Mouse (Mus musculus): ENCODE measurements around the gene Meis2.

The Meis2 gene

GRCm38 (mm10) chr2:115858246-115858645 lies 207.4 kb downstream of the Meis2 start:
- in situ Hi-C loops (cut with MseI, MboI) = loop anchor here (5.0 kb wide), 1 partner anchor 214 kb away; no protein-coding TSS in a partner anchor

GRCm38 (mm10) chr2:115857123-115858080 lies 208.2 kb downstream of the Meis2 start:
- in situ Hi-C loops (cut with MseI, MboI) = loop anchor here (5.0 kb wide), 1 partner anchor 215 kb away; no protein-coding TSS in a partner anchor

GRCm38 (mm10) chr2:115856401-115857073 lies 209.1 kb downstream of the Meis2 start:
- in situ Hi-C loops (cut with MseI, MboI) = loop anchor here (5.0 kb wide), 1 partner anchor 216 kb away; no protein-coding TSS in a partner anchor

DNA sequence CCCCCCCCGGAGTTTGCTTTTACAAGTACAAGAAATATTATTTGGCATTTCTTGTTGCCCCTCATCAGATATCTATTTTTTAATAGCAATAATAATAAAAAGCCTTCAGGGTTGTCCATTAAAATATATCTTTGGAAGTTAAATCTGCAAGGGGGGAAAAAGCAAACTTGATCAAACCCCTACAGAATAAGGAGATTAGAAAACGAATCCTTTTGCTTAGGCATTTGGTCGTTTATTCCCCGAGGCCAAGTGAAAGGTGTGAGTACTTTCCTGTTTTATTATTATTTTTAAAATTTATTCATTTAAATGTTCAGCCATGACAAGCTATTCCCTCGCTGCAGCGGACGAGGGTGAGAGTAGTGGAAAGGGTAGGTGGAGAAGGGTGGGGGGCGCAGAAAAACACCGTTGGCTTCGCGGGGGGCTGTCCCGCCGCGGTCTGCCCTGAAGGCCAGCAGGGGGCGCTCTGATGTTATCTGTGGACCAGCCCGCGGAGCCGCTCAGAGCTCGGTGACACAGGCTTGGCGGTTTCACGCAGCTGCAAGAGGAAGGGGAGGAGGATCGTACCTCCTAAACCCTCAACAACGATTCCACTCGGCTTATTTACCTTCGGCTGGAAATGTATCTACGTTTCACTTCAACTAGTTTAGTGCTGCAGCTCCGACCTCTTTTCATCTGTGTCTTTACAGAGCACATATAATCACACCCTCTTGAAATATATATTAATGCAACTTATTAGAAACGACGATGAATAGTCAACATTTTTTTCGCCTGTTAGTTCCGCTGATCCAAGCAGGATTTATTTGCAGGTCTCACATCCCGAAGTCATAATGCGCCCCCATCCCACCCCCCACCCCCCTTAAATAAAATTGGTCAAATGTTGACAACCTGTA lies 209.9 kb downstream of the Meis2 start:
- in situ Hi-C loops (cut with MseI, MboI) = loop anchor here (5.0 kb wide), 1 partner anchor 217 kb away; no protein-coding TSS in a partner anchor

DNA sequence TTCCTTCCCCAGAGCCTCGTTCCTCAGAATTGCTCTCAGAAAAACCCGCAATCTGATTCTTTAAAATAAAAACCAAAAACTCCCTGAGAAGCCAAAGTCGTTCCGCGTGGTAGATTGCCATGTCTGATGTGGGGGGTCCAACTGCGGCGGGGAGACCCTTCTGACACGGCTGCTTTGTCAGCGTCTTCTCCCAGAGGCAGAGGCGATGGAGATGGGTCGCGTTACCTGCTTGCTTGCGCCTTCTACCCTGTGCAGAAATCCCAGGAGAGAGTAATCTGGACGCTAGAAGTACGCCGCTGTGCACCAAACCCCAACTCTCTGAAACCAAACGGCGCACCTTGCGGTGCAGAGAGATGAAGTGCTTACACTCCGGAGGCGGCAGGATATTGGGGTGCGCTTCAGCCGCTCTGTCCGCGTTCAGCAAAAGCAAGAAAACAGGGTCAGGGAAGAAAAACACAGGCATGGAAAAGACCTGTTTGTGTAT lies 210.8 kb downstream of the Meis2 start:
- in situ Hi-C loops (cut with MseI, MboI) = loop anchor here (5.0 kb wide), 1 partner anchor 217 kb away; no protein-coding TSS in a partner anchor

DNA sequence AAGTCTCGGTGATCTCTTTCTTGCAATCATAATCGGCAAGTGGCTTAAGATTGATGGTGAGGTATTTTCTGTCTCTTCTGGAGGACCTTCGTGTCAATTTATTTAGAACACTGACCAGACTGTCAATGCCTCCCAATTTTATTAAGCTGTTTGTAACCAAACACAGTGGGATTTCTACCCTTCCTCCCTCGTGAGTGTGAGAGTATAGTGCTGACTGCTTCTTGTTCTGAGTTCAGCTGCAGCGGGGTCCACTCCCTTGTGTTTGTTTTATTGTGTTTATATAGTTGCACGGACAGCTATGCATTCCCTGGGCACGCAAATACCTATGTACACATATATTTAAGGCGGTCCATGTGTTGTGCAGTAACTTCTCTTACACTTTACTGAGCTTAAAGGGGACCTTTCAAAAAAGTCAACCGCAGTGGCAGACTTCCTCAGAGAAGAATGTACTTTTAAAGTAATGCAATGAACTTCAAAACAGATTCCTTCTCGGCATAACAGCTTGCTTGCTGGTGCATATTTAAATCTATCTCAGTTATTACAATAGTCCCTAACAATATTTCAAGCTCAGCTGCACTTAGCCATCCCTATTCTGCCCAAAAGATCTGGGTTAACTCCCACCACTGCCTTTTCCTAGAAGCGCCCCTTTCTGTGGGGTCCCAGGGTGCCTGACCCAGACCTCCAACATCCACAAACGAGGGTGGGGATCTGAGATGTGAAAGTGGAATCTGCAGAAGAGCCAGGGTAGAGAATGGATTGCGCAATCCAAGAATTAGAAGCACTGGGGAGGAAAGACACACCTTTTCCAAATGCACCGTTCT lies 211.4 kb downstream of the Meis2 start:
- in situ Hi-C loops (cut with MseI, MboI) = no loop called here

- in situ Hi-C loops (cut with MseI, MboI) = no loop called here
These were observed 212.4 kb downstream of the Meis2 start for GRCm38 (mm10) chr2:115853221-115853620.

GRCm38 (mm10) chr2:115852615-115853014 lies 213.0 kb downstream of the Meis2 start:
- in situ Hi-C loops (cut with MseI, MboI) = no loop called here

- in situ Hi-C loops (cut with MseI, MboI) = no loop called here
These were observed 213.5 kb downstream of the Meis2 start for GRCm38 (mm10) chr2:115852109-115852508.

DNA sequence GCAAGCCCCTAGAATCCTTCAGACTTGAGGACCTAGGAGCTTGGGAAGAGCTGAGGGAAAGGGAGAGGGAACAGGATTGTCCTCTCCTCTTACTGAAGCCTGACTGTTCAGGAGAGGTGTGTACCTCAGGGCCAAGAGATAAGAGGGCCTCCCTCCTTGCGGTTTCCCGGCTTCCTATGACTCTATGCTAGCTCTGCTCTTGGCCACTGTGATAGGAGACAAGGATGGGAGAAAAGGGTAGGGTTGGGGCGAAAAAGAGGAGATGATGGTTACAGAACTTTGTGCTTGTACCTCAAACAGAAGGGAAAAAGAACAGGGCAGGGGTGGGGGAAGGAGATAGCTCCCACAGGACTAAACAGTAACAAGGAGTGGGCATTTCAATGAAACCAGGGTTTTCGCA lies 214.7 kb downstream of the Meis2 start:
- in situ Hi-C loops (cut with MseI, MboI) = no loop called here

DNA sequence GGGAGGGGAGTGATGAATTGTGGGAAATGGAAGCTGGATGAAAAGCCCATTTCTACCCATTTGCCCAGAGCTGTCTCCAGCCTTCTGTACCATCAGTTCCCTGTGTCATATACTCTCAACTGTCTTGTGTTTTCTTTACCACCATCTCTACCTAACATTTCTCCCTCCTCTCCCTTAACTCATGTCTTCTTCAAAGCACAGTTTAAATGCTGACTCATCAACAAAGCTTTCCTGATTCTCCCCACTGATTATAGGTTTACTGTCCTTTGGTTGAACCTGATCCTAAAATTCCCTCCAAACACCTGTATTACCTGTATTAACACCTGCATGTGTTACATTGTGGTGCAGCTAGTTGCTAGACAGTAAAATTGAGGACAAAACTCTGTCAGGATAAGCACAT lies 222.8 kb downstream of the Meis2 start:
- in situ Hi-C loops (cut with MseI, MboI) = no loop called here

GRCm38 (mm10) chr2:115836034-115836433 lies 229.6 kb downstream of the Meis2 start:
- in situ Hi-C loops (cut with MseI, MboI) = no loop called here

GRCm38 (mm10) chr2:115822361-115822760 lies 243.3 kb downstream of the Meis2 start:
- in situ Hi-C loops (cut with MseI, MboI) = no loop called here

- in situ Hi-C loops (cut with MseI, MboI) = no loop called here
These were observed 247.7 kb downstream of the Meis2 start for GRCm38 (mm10) chr2:115817959-115818358.

DNA sequence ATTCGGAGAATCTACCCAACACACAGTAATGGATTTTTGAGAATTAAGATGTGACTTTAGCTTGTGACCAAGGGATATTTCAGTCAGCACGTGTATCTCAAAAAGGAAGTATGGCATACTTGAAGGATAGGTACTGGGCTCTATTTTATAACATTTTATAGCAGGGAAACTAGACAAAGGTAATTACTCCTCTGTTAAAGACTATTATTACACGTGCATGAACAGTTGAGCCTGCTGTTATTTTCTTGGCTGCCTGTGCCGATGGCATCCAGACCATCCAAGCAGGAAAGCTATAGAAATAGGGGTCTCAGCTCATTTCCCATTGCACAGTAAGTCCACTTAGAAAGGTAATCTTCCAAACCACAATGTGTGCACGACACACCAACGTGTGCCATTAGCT lies 251.9 kb downstream of the Meis2 start:
- in situ Hi-C loops (cut with MseI, MboI) = no loop called here

DNA sequence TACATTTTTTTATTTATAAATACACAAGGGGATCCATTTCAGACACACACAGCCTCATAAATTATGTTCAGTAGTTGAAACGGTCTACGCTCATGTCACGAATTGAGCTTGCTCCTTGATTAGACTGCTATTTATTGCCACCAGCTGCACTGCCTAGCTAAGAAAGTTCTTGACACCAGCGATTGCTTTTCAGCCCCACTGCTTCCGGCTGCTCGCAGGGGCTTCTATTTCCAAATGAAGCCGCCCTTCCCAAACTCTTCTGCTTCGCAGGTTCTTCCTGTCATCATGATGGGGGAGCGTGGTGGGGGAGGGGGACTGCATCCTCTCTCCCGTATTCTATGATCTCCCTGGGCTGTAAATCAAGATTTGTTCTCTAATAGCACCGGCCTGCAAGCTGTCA lies 252.3 kb downstream of the Meis2 start:
- in situ Hi-C loops (cut with MseI, MboI) = no loop called here
